Mouse (Mus musculus): ENCODE data around the gene St14. TPM values are rescaled to one million over a fixed set of nuclear protein-coding genes. Genes with fewer than 3 reads are reported as not detected.

Gene St14
- polyA plus RNA-seq, 1 experiment = 0.02 TPM

DNA sequence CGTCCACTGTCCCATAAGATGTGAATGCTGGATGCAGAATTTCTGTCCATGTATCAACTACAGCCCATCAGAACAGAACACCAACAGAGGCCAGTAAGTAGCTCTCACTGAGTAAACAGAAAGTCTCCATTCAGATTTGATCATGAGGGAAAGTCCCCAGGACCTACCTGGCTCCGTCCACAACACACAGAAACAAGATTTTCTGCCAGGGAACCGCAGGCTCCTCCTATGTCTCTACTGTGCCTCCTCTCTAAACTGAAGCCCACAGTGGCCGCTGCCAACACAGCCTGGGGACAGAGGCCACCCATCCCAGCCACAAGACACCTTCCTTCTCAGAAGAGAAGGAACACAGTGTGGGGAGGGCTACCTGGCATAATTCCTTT lies 11.1 kb downstream of the St14 start:
- Histone ChIP-seq H3K36me3 (ENCODE audit: control insufficient read depth, insufficient read depth) (no peaks in the 10 kb centered on the region), H3K27me3 (ENCODE audit: control insufficient read depth, insufficient read depth, insufficient read length) (no peaks in the 10 kb centered on the region), H3K79me2 (ENCODE audit: control insufficient read depth, insufficient read depth) (no peaks in the 10 kb centered on the region), H3ac (ENCODE audit: control insufficient read depth, insufficient read length) (no peak overlapping the region), H3K4me2 (ENCODE audit: low read depth) (no peak overlapping the region), H3K4me3 (no peak overlapping the region)
- TF ChIP-seq MAX (IDR thresholded peaks at IDR 0.05; ENCODE audit: low read depth) = no peak
- no peak for TF ChIP-seq MYOD1 (IDR thresholded peaks at IDR 0.05; ENCODE audit: control insufficient read depth in 1 of 3, insufficient read length in 2 of 3, low read depth in 2 of 3)
- no peak for TF ChIP-seq POLR2AphosphoS2 (IDR thresholded peaks at IDR 0.05; ENCODE audit: insufficient read length, low read depth)
- TF ChIP-seq SRF (IDR thresholded peaks at IDR 0.05; ENCODE audit: control insufficient read depth, insufficient read length, low read depth) = no peak
- TF ChIP-seq TCF3 (IDR thresholded peaks at IDR 0.05; ENCODE audit: insufficient read length, low read depth) = no peak
- TF ChIP-seq POLR2A (IDR thresholded peaks at IDR 0.05; ENCODE audit: insufficient read length, low read depth) = no peak
- no peak for TF ChIP-seq USF1 (IDR thresholded peaks at IDR 0.05; ENCODE audit: low read depth)
- no peak for TF ChIP-seq TCF12 (IDR thresholded peaks at IDR 0.05; ENCODE audit: insufficient read depth, poor library complexity, severe bottlenecking)
- TF ChIP-seq E2F4 (IDR thresholded peaks at IDR 0.05; ENCODE audit: insufficient read depth) = no peak
- TF ChIP-seq MYOG (IDR thresholded peaks at IDR 0.05; ENCODE audit: control insufficient read depth in 1 of 3, insufficient read depth in 1 of 3, insufficient read length in 2 of 3, low read depth in 2 of 3) = no peak
- TF ChIP-seq CEBPB (IDR thresholded peaks at IDR 0.05; ENCODE audit: insufficient read depth, poor library complexity, severe bottlenecking) = no peak
- TF ChIP-seq REST (IDR thresholded peaks at IDR 0.05; ENCODE audit: insufficient read depth, insufficient read length) = no peak

DNA sequence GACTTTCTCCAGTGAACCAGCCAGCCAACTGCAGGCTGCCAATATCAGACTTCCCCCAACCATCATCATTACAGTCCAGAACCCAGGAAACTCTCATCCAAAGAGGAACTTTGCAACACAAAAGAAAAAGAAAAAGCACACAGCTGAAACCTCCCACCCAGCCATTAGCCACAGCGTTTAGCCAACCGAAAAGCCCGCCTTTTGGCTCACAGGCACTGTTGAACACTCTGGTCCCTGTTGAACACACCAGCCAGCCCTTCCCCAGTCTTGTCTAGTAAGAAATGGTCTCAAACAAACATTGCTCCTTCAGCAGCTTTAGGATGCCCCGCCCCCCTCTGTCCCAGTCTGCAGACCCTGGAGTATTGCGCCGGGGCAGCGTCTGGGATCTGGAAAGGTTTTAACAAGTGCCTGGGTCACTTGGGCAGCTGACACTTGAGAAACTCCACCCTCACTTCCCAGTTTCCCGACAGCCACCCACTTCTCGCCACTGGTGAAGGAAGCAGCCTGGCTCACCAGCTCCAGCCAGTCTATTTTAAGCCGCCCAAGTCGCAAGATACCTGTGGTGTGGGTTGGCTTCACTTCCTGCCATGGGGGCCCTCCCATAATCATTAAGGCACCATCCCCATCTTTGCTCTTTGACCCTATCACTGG lies 11.6 kb downstream of the St14 start:
- TF ChIP-seq USF1 (IDR thresholded peaks at IDR 0.05; ENCODE audit: low read depth) (no peak), MAX (IDR thresholded peaks at IDR 0.05; ENCODE audit: low read depth) (no peak), SRF (IDR thresholded peaks at IDR 0.05; ENCODE audit: control insufficient read depth, insufficient read length, low read depth) (no peak), TCF3 (IDR thresholded peaks at IDR 0.05; ENCODE audit: insufficient read length, low read depth) (no peak), REST (IDR thresholded peaks at IDR 0.05; ENCODE audit: insufficient read depth, insufficient read length) (no peak)
- Histone ChIP-seq H3K4me3 (no peak overlapping the region), H3K27me3 (ENCODE audit: control insufficient read depth, insufficient read depth, insufficient read length) (no peaks in the 10 kb centered on the region), H3K4me2 (ENCODE audit: low read depth) (no peak overlapping the region), H3ac (ENCODE audit: control insufficient read depth, insufficient read length) (no peak overlapping the region), H3K79me2 (ENCODE audit: control insufficient read depth, insufficient read depth) (no peaks in the 10 kb centered on the region), H3K36me3 (ENCODE audit: control insufficient read depth, insufficient read depth) (no peaks in the 10 kb centered on the region)

DNA sequence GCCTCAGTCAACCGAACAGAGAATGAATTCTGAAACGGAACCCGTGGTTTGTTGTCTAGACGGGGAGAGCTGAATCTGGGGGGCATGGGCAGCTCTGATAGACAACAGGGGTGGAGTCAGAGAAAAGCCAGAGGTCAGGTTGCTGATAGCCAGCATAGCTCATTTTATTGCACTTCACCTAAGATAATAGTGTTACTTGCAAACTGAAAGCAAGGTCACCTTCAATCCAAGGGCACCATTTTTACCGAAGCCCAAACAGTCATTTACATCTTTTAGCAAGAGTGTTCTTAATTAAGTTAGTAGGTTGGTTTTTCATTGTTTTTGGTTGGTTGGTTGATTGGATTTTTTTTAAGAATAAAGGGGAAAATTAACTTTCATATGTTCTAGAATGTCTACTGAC lies 12.2 kb downstream of the St14 start:
- no peak overlapping the region for H3K4me2 ChIP-seq (ENCODE audit: low read depth)
- H3K4me3 ChIP-seq = no peak overlapping the region
- no peak for TF ChIP-seq TCF12 (IDR thresholded peaks at IDR 0.05; ENCODE audit: insufficient read depth, poor library complexity, severe bottlenecking)
- TF ChIP-seq USF1 (IDR thresholded peaks at IDR 0.05; ENCODE audit: low read depth) = no peak
- no peak for TF ChIP-seq SRF (IDR thresholded peaks at IDR 0.05; ENCODE audit: control insufficient read depth, insufficient read length, low read depth)
- TF ChIP-seq TCF3 (IDR thresholded peaks at IDR 0.05; ENCODE audit: insufficient read length, low read depth) = no peak
- no peak for TF ChIP-seq CEBPB (IDR thresholded peaks at IDR 0.05; ENCODE audit: insufficient read depth, poor library complexity, severe bottlenecking)
- H3K27me3 ChIP-seq (ENCODE audit: control insufficient read depth, insufficient read depth, insufficient read length) = no peaks in the 10 kb centered on the region
- no peak overlapping the region for H3ac ChIP-seq (ENCODE audit: control insufficient read depth, insufficient read length)
- no peaks in the 10 kb centered on the region for H3K79me2 ChIP-seq (ENCODE audit: control insufficient read depth, insufficient read depth)
- H3K36me3 ChIP-seq (ENCODE audit: control insufficient read depth, insufficient read depth) = no peaks in the 10 kb centered on the region

DNA sequence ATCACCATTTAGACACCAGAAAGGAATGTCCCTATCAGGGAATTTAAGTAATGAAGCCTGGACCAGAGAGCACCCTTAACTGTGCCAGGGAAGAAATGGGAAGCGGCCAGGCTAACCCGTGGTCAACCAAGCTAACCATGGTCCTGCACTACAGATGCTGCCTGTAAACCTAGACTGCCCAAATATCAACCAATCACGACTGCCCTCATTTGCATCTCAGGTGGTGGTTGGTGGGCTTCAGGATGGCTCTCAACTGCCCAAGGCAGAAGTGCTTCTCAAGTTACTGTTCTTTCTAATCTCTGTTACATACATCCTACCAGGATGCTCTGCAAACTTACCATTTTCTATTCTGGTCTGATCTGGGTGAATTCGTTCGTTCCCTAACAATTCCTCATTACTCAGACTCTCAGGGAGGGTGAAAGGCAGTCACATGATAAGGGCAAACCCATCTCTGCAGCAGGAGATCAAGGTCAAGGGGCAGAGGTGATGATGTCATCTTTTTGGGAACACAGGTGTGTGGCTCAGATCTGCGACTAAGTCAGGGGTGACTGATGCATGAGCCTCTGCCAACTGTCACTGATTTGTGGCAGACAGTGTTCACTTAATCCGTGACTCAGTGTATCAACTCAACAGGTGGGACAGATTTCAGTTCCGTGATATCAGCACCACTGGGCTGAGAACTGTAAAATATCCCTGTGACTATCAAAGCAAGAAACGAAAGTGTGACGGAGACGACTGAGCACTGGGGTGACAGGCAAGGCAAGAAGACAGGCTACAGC lies 12.9 kb downstream of the St14 start:
- Histone ChIP-seq H3ac (ENCODE audit: control insufficient read depth, insufficient read length) (no peak overlapping the region), H3K4me2 (ENCODE audit: low read depth) (no peak overlapping the region), H3K27me3 (ENCODE audit: control insufficient read depth, insufficient read depth, insufficient read length) (no peaks in the 10 kb centered on the region), H3K79me2 (ENCODE audit: control insufficient read depth, insufficient read depth) (no peaks in the 10 kb centered on the region), H3K36me3 (ENCODE audit: control insufficient read depth, insufficient read depth) (no peaks in the 10 kb centered on the region), H3K4me3 (no peak overlapping the region)
- no peak for TF ChIP-seq REST (IDR thresholded peaks at IDR 0.05; ENCODE audit: insufficient read depth, insufficient read length)
- no peak for TF ChIP-seq POLR2AphosphoS2 (IDR thresholded peaks at IDR 0.05; ENCODE audit: insufficient read length, low read depth)
- TF ChIP-seq MYOD1 (IDR thresholded peaks at IDR 0.05; ENCODE audit: control insufficient read depth in 1 of 3, insufficient read length in 2 of 3, low read depth in 2 of 3) = no peak
- no peak for TF ChIP-seq SRF (IDR thresholded peaks at IDR 0.05; ENCODE audit: control insufficient read depth, insufficient read length, low read depth)
- no peak for TF ChIP-seq CEBPB (IDR thresholded peaks at IDR 0.05; ENCODE audit: insufficient read depth, poor library complexity, severe bottlenecking)
- no peak for TF ChIP-seq POLR2A (IDR thresholded peaks at IDR 0.05; ENCODE audit: insufficient read length, low read depth)

DNA sequence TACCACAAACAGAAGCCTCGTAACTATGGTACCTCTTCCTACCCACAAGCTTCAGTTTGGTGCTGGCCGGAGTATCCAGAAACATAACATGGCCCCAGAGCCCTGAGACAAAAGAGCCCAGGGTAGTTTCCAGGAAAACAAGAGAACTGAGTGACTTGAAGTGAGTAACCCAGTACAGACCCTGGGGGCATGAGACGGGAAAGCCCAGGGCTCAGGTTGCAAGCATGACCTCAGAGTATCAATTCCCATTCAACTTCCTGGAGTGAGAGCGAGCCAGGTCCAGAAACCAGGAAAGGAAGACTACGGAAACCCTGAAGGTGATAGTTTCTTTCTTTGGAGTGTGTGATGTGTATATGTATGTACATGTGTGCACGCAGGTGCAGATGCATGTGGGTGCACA lies 14.2 kb downstream of the St14 start:
- Histone ChIP-seq H3ac (ENCODE audit: control insufficient read depth, insufficient read length) (no peak overlapping the region), H3K27me3 (ENCODE audit: control insufficient read depth, insufficient read depth, insufficient read length) (no peaks in the 10 kb centered on the region), H3K4me3 (no peak overlapping the region), H3K79me2 (ENCODE audit: control insufficient read depth, insufficient read depth) (no peaks in the 10 kb centered on the region), H3K4me2 (ENCODE audit: low read depth) (no peak overlapping the region), H3K36me3 (ENCODE audit: control insufficient read depth, insufficient read depth) (no peaks in the 10 kb centered on the region)
- no peak for TF ChIP-seq MYOD1 (IDR thresholded peaks at IDR 0.05; ENCODE audit: control insufficient read depth in 1 of 3, insufficient read length in 2 of 3, low read depth in 2 of 3)
- TF ChIP-seq REST (IDR thresholded peaks at IDR 0.05; ENCODE audit: insufficient read depth, insufficient read length) = no peak
- TF ChIP-seq USF1 (IDR thresholded peaks at IDR 0.05; ENCODE audit: low read depth) = no peak
- no peak for TF ChIP-seq POLR2A (IDR thresholded peaks at IDR 0.05; ENCODE audit: insufficient read length, low read depth)
- no peak for TF ChIP-seq MYOG (IDR thresholded peaks at IDR 0.05; ENCODE audit: control insufficient read depth in 1 of 3, insufficient read depth in 1 of 3, insufficient read length in 2 of 3, low read depth in 2 of 3)
- no peak for TF ChIP-seq TCF3 (IDR thresholded peaks at IDR 0.05; ENCODE audit: insufficient read length, low read depth)
- no peak for TF ChIP-seq SRF (IDR thresholded peaks at IDR 0.05; ENCODE audit: control insufficient read depth, insufficient read length, low read depth)
- no peak for TF ChIP-seq TCF12 (IDR thresholded peaks at IDR 0.05; ENCODE audit: insufficient read depth, poor library complexity, severe bottlenecking)
- TF ChIP-seq POLR2AphosphoS2 (IDR thresholded peaks at IDR 0.05; ENCODE audit: insufficient read length, low read depth) = no peak
- TF ChIP-seq E2F4 (IDR thresholded peaks at IDR 0.05; ENCODE audit: insufficient read depth) = no peak
- TF ChIP-seq CEBPB (IDR thresholded peaks at IDR 0.05; ENCODE audit: insufficient read depth, poor library complexity, severe bottlenecking) = no peak
- TF ChIP-seq MAX (IDR thresholded peaks at IDR 0.05; ENCODE audit: low read depth) = no peak
